Mouse (Mus musculus): ENCODE measurements around the gene Abtb1. TPM values are rescaled to one million over a fixed set of nuclear protein-coding genes. Genes with fewer than 3 reads are reported as not detected.

Gene Abtb1
- polyA plus RNA-seq, 1 experiment from 2014 or later, result 16.0 TPM

DNA sequence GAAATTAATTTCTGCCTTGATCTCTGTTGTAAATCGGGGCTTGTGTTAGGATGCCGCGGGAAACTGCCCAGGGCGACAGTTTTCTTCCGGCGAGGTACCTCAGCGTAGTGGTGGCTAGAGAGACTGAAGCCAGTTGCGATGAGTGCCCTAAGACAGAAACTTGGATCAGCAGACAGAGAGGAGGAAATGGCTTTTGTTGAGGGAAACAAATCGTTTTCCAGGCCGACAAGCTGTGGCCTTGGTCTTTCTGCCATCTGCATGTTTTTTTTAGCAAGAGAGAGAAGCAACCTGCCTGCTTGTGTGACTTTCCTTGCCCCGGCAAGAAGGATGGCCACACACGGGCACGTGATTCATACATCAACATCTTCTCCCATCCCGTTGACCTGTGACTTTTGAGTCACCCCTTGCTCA is 47.2 kb downstream of the Abtb1 start:
- Histone ChIP-seq H3K9me3 (replicated peaks; ENCODE audit: control insufficient read depth, low read length) (no peaks in the 10 kb centered on the region), H3K4me2 (no peak overlapping the region), H3K27ac (ENCODE audit: low read depth, low read length) (no peak overlapping the region), H3K36me3 (ENCODE audit: control insufficient read depth, insufficient read depth, low read length) (no peaks in the 10 kb centered on the region), H3K4me3 (ENCODE audit: low read depth, low read length) (no peak overlapping the region), H3K27me3 (ENCODE audit: control insufficient read depth, insufficient read depth, low read length) (no peaks in the 10 kb centered on the region), H3K4me1 (ENCODE audit: control insufficient read depth, insufficient read depth, low read length) (0 out of 2 replicates have a peak, but pooled peaks cover 4% of the 10 kb centered on the region), H3K9ac (ENCODE audit: low read depth, low read length) (no peak overlapping the region)
- no peak for ATAC-seq (replicated peaks; ENCODE audit: insufficient number of reproducible peaks, low FRiP score, low TSS enrichment)
- 71% methylated on average over 14 of the region's 14 CpGs for WGBS (ENCODE audit: insufficient replicate concordance)

DNA sequence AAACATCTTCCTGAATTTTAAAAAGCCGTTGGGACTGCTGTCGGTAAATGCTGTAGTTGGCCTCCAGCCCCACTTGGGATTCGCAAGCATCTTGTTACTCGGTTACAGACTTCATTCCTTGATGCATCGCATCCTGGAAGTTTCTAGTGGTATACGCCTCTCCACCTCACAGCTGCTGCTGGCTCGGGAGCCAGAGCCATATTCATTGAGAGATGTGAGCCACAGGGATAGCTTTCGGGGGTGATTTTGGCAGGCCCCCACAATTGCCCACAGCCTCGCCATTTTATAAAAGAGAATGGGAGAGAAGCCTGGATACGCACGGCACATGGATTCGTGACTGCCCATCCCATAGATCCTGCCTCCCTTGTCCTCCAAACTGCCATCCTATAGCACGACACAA is 47.9 kb downstream of the Abtb1 start:
- Histone ChIP-seq H3K27me3 (ENCODE audit: control insufficient read depth, insufficient read depth, low read length) (no peaks in the 10 kb centered on the region), H3K36me3 (ENCODE audit: control insufficient read depth, insufficient read depth, low read length) (no peaks in the 10 kb centered on the region), H3K4me3 (ENCODE audit: low read depth, low read length) (no peak overlapping the region), H3K4me1 (ENCODE audit: control insufficient read depth, insufficient read depth, low read length) (0 out of 2 replicates have a peak, but pooled peaks cover 4% of the 10 kb centered on the region), H3K9me3 (replicated peaks; ENCODE audit: control insufficient read depth, low read length) (no peaks in the 10 kb centered on the region), H3K27ac (ENCODE audit: low read depth, low read length) (no peak overlapping the region), H3K9ac (ENCODE audit: low read depth, low read length) (no peak overlapping the region), H3K4me2 (no peak overlapping the region)
- no peak for ATAC-seq (replicated peaks; ENCODE audit: insufficient number of reproducible peaks, low FRiP score, low TSS enrichment)
- 83% methylated on average over 13 of the region's 13 CpGs for WGBS (ENCODE audit: insufficient replicate concordance)

DNA sequence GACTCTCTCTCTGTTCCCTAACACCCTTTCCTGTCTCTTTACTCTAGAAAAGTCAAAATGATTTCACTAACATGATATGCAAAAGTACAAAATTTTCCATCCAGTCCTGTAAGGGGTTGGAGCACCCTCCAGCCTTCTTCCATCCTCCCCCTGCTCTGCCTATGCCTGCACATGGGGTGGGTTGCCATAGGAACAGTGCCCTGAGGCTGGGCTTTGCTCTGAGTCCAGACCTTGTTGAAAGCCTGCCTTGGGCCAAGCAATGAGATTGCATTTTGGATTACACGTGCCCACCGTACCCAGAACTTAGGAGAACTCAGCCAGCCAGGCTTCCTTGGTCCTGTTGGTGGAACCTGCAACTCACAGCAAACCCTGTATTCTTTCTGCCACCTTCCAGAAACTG is 48.5 kb downstream of the Abtb1 start:
- 57% methylated on average over 2 of the region's 2 CpGs for WGBS (ENCODE audit: insufficient replicate concordance)
- no peaks in the 10 kb centered on the region for H3K9me3 ChIP-seq (replicated peaks; ENCODE audit: control insufficient read depth, low read length)
- no peak for ATAC-seq (replicated peaks; ENCODE audit: insufficient number of reproducible peaks, low FRiP score, low TSS enrichment)

DNA sequence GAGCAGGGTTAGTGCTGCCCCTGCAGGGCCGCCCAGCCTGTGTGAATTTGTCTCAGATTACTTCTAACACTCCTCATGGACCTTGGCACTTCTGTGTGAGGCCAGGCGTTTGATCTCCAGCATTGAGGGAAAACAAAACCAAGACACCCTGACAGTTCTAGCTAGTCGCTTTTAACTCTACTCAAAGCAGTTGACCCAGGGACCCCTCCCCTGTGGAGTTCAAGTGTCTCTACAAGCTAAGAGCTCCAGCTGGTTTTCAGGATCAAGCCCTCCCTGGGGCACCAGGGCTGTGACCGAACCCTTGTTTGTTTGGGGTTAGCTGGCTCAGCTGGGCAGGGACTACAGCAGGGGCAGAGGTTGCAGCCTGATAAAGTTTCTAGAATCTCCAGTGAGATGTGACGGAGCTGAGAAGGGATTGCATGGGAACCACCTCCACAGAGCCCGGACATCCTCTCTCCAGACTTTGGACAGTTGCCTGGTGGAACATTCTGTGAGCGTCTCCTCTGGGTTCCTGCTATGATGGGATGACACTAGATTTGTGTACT is 49.6 kb downstream of the Abtb1 start:
- no peaks in the 10 kb centered on the region for H3K27me3 ChIP-seq (ENCODE audit: control insufficient read depth, insufficient read depth, low read length)
- no peaks in the 10 kb centered on the region for H3K36me3 ChIP-seq (ENCODE audit: control insufficient read depth, insufficient read depth, low read length)
- 38% methylated on average over 7 of the region's 7 CpGs for WGBS (ENCODE audit: insufficient replicate concordance)
- H3K4me2 ChIP-seq, result no peak overlapping the region
- no peak overlapping the region for H3K4me3 ChIP-seq (ENCODE audit: low read depth, low read length)
- H3K9ac ChIP-seq (ENCODE audit: low read depth, low read length), result no peak overlapping the region
- H3K27ac ChIP-seq (ENCODE audit: low read depth, low read length), result no peak overlapping the region
- H3K4me1 ChIP-seq (ENCODE audit: control insufficient read depth, insufficient read depth, low read length), result peaks cover 9% of the 10 kb centered on the region
- no peaks in the 10 kb centered on the region for H3K9me3 ChIP-seq (replicated peaks; ENCODE audit: control insufficient read depth, low read length)
- no peak for ATAC-seq (replicated peaks; ENCODE audit: insufficient number of reproducible peaks, low FRiP score, low TSS enrichment)

More for the DNA sequence above, 48.5 kb downstream of the Abtb1 start:
- Histone ChIP-seq H3K4me3 (ENCODE audit: low read depth, low read length) (no peak overlapping the region), H3K36me3 (ENCODE audit: control insufficient read depth, insufficient read depth, low read length) (no peaks in the 10 kb centered on the region), H3K9ac (ENCODE audit: low read depth, low read length) (no peak overlapping the region), H3K4me2 (no peak overlapping the region), H3K4me1 (ENCODE audit: control insufficient read depth, insufficient read depth, low read length) (peaks cover 6% of the 10 kb centered on the region; the same call in 1 of the 2 replicates), H3K27me3 (ENCODE audit: control insufficient read depth, insufficient read depth, low read length) (no peaks in the 10 kb centered on the region), H3K27ac (ENCODE audit: low read depth, low read length) (no peak overlapping the region)

DNA sequence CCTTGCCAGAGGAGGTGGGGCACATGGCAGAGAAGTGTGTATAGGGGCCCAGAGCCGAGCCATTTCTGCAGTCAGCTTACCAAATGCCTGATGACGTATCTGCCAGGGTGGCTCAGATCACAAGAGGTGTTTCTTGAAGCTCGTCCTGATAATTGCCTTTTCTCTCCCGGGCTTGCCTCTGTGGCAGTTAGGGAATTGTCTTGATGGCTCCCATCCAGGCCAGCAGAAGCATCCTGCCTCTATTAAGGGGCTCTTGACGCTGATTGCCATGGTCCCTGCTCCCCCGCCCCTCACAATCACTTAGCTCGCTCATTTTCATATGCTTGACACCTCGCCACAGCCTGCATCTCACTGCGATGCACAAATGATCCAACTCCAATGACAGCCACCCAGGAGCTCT is 50.5 kb downstream of the Abtb1 start:
- Histone ChIP-seq H3K4me2 (no peak overlapping the region), H3K27ac (ENCODE audit: low read depth, low read length) (no peak overlapping the region), H3K9ac (ENCODE audit: low read depth, low read length) (no peak overlapping the region), H3K27me3 (ENCODE audit: control insufficient read depth, insufficient read depth, low read length) (no peaks in the 10 kb centered on the region), H3K4me3 (ENCODE audit: low read depth, low read length) (no peak overlapping the region), H3K4me1 (ENCODE audit: control insufficient read depth, insufficient read depth, low read length) (peaks cover 16% of the 10 kb centered on the region), H3K9me3 (replicated peaks; ENCODE audit: control insufficient read depth, low read length) (no peaks in the 10 kb centered on the region), H3K36me3 (ENCODE audit: control insufficient read depth, insufficient read depth, low read length) (no peaks in the 10 kb centered on the region)
- ATAC-seq (replicated peaks; ENCODE audit: insufficient number of reproducible peaks, low FRiP score, low TSS enrichment), result no peak
- 37% methylated on average over 9 of the region's 9 CpGs for WGBS (ENCODE audit: insufficient replicate concordance)

DNA sequence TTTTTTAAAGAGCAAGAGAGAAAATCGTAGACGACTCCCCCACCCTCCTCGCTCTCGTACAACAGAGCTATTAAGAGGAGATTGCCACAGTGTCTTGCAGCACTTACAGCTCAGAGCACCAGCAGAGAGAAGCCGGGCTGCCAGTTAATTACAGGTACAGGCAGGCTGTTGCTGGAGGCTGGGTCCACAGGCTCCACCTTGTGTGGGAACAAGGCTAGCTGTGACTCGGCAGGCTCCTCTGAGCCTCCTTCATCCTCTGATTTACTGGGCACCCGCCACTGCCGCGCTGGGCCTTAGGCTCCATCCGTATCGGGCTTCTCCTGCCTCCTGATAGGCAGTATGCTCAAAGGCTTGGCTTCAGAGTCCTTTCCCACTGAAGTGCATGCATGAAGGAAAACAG is 53.6 kb downstream of the Abtb1 start:
- H3K9ac ChIP-seq (ENCODE audit: low read depth, low read length), result no peak overlapping the region
- peaks cover 36% of the 10 kb centered on the region for H3K4me1 ChIP-seq (ENCODE audit: control insufficient read depth, insufficient read depth, low read length)
- no peak for ATAC-seq (replicated peaks; ENCODE audit: insufficient number of reproducible peaks, low FRiP score, low TSS enrichment)
- no peaks in the 10 kb centered on the region for H3K36me3 ChIP-seq (ENCODE audit: control insufficient read depth, insufficient read depth, low read length)
- no peak overlapping the region for H3K4me3 ChIP-seq (ENCODE audit: low read depth, low read length)
- 72% methylated on average over 11 of the region's 11 CpGs for WGBS (ENCODE audit: insufficient replicate concordance)
- no peak overlapping the region for H3K4me2 ChIP-seq
- no peak overlapping the region for H3K27ac ChIP-seq (ENCODE audit: low read depth, low read length)
- H3K9me3 ChIP-seq (replicated peaks; ENCODE audit: control insufficient read depth, low read length), result no peaks in the 10 kb centered on the region
- H3K27me3 ChIP-seq (ENCODE audit: control insufficient read depth, insufficient read depth, low read length), result no peaks in the 10 kb centered on the region

DNA sequence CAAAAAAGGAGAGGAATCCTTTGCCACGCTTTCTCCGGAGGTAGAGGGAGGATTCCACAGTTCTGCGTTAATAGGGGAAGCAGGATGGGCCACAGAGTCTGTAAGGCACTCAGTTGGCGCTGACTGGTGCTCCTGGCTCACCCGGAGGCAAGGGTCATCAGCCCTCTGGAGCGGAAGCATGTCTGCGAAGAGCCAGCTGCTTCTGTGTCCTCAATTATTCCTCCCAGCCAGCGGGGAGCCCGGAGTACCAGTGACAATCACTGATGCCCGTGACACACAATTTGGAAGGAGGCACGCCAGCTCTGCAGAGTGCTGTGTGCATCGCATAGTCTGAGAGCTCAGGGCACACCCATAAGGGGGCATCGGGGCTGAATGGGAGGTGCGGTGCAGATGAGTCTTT is 54.3 kb downstream of the Abtb1 start:
- H3K9ac ChIP-seq (ENCODE audit: low read depth, low read length), result no peak overlapping the region
- ATAC-seq (replicated peaks; ENCODE audit: insufficient number of reproducible peaks, low FRiP score, low TSS enrichment), result no peak
- 62% methylated on average over 14 of the region's 14 CpGs for WGBS (ENCODE audit: insufficient replicate concordance)
- no peak overlapping the region for H3K4me2 ChIP-seq
- H3K9me3 ChIP-seq (replicated peaks; ENCODE audit: control insufficient read depth, low read length), result no peaks in the 10 kb centered on the region
- H3K4me3 ChIP-seq (ENCODE audit: low read depth, low read length), result no peak overlapping the region
- peaks cover 40% of the 10 kb centered on the region for H3K4me1 ChIP-seq (ENCODE audit: control insufficient read depth, insufficient read depth, low read length)
- no peak overlapping the region for H3K27ac ChIP-seq (ENCODE audit: low read depth, low read length)
- H3K36me3 ChIP-seq (ENCODE audit: control insufficient read depth, insufficient read depth, low read length), result no peaks in the 10 kb centered on the region
- H3K27me3 ChIP-seq (ENCODE audit: control insufficient read depth, insufficient read depth, low read length), result no peaks in the 10 kb centered on the region

DNA sequence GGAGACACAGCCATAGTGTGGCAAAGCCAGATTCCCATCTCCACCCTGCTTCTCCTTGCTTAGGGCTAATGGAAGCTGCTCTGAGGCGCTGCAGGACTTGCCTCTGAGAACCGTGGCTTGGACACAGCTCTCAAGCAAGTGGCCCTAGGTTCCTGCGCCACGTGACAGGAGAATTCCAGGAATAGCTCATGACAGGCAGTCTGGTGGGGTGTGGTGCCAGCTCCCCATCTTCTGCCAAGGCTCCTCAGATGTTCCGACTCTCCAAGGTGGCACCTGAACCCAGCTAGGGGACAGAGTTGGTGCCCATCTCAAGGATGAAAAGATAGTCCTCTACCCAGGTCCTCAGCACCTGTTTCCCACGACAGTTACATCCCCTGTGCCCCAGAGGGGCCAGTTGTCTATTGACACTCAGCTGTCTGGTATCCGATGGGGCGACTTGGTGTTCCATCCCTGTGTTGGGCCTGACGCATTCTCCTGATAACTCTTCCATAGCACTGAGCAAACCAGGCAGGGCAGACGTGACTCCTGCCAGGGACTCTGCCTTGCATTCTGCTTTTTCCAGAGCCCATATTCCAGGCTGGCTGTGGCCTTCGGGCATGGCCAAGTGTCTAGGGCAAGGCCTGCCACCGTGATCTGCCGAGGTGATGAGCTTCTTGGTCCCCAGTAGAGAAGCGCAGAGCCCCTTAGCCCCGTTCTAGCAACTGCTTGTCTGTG is 54.9 kb downstream of the Abtb1 start:
- no peak overlapping the region for H3K9ac ChIP-seq (ENCODE audit: low read depth, low read length)
- H3K27me3 ChIP-seq (ENCODE audit: control insufficient read depth, insufficient read depth, low read length), result no peaks in the 10 kb centered on the region
- H3K4me3 ChIP-seq (ENCODE audit: low read depth, low read length), result no peak overlapping the region
- no peak for ATAC-seq (replicated peaks; ENCODE audit: insufficient number of reproducible peaks, low FRiP score, low TSS enrichment)
- 62% methylated on average over 15 of the region's 15 CpGs for WGBS (ENCODE audit: insufficient replicate concordance)
- no peaks in the 10 kb centered on the region for H3K9me3 ChIP-seq (replicated peaks; ENCODE audit: control insufficient read depth, low read length)
- no peak overlapping the region for H3K27ac ChIP-seq (ENCODE audit: low read depth, low read length)
- no peaks in the 10 kb centered on the region for H3K36me3 ChIP-seq (ENCODE audit: control insufficient read depth, insufficient read depth, low read length)
- no peak overlapping the region for H3K4me2 ChIP-seq
- H3K4me1 ChIP-seq (ENCODE audit: control insufficient read depth, insufficient read depth, low read length), result peaks cover 36% of the 10 kb centered on the region
